Mouse (Mus musculus): Measurements from ENCODE around the gene Rgs7.

DNA sequence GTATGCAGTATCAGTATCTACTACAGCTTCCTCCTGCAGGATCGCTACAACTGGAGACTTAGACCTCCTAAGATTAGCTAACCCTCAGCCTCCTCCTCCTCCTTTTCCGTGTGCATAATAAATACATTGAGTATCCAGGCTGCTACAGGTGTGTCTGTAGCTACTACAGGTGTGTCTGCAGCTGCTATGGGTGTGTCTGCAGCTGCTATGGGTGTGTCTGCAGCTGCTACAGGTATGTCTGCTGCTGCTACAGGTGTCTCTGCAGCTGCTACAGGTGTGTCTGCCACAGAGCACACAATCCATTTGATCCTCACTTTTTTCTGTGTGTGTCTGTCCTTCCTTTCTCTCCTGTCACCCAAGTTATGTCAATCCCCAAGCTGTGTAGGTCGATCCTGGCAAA is 19.9 kb upstream of the Rgs7 start:
- no peak for TF ChIP-seq POLR2A (IDR thresholded peaks at IDR 0.05; ENCODE audit: low read depth, low read length)
- no peak for TF ChIP-seq CTCF (conservative IDR thresholded peaks at IDR 0.05; ENCODE audit: insufficient read depth, insufficient read length, low read depth, low read length)
